Mouse (Mus musculus): ENCODE measurements around the gene Timm44.
"Not testable (repeated sequence)": the region's sequence is repeated elsewhere in the genome, so short reads cannot be mapped to it uniquely, and the experiment has no call there.

Gene Timm44

DNA sequence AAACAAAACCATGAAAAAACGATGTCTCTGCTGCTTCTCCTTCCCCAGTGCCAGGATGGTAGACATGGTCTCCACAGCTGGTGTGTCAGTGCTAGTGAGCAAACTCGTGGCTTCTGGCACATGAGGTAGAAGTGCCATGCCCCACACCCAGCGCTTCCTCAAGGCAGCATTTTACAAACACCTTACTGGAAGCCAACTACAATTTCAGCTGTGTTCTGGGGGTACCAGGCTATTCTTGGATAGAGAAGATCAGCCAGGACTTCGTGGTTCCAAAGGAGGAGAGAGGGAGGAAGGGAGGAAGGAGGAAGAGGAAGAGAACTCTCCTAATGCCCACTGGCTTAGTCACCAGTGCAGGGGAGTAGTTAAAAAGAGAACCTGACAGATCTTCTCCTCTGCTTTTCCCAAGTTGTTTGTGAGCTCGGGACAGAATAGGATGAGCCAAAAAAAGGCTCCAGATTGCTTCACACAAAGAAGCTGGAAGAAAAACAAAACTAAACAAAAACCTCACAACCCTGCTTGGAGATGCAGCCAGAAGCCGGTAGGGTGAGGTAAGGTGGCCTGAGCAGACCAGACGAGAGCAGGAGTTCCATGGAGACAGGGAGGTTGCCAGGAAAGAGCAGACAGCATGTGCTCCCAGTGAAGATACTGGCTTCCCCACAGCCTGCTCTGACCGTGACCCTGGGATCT is 12.5 kb downstream of the Timm44 start:
- DNase-seq (ENCODE audit: low spot score): no peak

DNA sequence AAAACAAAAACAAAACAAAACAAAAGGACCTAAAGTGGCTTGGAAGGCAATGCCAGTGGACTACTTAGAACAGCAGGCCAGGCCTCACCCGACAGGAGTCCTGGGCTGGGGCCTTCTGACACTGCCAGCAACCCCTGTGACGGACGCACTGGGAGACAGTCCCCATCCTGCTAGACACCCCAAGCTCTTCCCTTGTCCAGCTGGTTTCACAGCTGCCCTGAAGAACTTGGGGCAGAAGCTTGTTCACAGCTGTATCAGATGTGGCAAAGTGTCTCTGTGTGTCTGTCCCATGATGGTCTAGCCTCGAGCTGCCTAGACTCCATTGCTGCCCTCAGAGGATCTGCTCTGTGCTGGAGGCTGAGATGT is 15.9 kb downstream of the Timm44 start:
- no peak for DNase-seq (ENCODE audit: low spot score)

DNA sequence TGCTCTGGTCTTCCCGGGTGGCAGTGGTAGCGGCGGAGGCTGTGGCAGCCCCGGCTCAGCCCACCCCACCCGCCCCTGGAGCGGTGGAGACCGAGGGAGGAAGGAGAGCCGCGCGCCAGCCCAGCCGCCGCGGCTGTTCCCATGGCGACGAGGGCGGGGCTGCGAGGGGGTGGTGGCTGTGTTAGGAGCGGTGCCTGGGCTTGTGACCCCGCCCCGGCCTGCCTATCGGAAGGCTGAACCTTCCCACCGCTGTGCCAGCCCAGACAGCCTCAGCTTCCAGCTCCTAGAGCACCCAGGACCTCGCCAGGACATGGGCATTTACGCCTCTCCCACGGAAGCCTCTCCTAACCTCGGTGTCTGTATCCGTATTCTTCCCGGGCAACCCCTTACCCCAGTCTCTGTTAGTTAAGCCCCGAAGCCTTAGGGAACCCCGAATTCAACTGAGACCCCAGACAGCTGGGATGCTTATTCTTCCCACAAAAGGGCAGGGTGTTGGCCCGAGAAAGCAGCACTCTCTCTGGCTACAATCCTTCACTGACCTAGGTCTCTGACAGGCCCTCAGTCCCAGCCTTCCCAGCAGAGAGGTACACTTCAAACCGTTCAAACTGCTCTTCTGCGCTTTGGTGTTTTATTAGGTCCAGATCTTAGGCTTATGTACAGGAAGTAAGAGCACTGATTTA is 16.4 kb downstream of the Timm44 start, which contains the start of gene Ctxn1:
Gene Ctxn1 (minus strand): TSS at position 150 of the 680 bp plus-strand sequence.
- peak; percentile 93 for DNase-seq (ENCODE audit: low spot score)

DNA sequence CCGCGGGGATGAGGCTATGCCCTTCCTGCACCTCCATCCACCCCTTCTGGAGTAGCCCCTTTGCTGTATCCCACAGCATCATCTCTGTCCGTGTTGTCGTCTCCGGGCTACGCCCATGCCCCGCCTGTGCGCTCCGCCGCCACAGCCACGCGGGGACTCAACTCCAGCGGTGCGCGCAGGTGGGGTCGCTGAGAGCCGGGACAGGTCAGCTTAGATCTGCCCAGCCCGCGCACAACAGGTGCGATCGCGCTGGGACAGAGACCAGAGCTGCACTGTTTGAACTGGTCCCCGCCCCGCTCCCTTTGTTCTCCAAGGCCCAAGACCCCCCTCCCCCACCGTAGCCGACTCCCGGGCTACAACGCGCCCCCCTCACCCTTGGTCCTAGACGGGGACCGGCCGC is 17.0 kb downstream of the Timm44 start:
- DNase-seq (ENCODE audit: low spot score): peak; percentile 45

DNA sequence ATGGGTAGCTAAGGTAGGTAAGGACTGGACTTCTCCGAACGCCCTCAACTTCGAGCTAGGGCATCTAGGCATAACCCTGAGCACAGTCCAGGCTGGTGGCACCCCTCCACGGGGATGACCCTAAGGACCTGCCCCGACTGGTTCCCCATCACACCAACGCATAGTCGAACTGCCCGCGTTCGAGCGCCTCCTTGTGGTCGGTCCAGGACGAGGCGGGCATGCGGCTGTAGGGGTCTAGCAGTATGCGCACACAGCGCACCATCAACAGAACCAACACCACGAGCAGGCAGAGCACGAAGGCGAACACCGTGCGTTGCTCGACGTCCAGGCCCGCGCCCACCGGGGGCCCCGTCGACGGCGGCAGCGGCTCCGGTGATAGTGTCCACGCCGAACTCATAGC is 17.5 kb downstream of the Timm44 start:
- DNase-seq (ENCODE audit: low spot score): peak; percentile 62

DNA sequence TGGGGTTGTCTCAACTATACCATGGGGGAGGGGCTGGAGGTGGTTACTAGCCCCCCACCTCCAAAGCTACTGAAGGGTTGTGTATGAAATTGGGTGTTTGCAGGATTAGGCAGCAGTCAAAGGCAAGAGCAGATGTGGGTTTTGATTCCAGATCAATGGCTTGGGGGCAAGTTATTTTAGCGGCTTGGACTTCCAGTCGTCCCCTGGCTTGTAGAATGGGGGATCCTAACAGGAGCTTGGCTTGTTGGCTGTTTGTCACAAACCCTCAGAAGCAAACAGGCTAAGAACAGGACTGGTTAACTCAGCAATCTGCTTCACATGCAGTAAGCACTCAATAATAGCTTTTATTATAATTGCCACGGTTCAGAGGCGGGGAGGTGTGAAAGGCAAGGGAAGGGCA is 18.4 kb downstream of the Timm44 start:
- no peak for DNase-seq (ENCODE audit: low spot score)

DNA sequence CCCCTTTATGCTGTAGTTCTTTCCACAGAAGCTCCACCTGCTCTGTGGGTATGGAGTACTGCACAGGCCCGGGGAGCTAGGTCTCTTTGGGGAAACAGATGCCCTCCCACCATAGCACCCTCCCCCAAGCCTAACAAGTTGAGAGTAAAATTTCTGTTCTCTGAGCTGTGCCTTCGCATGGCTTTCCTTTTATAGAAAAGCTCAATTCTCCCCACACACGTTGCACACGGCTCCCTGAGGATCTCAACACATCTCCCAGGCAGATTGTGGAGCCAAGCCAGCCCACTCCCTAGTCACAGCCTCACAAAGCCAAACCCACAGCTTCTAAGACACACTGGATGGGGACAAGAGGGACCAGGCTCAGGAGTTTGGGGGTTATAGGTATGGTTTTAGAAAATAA is 18.8 kb downstream of the Timm44 start:
- no peak for DNase-seq (ENCODE audit: low spot score)

DNA sequence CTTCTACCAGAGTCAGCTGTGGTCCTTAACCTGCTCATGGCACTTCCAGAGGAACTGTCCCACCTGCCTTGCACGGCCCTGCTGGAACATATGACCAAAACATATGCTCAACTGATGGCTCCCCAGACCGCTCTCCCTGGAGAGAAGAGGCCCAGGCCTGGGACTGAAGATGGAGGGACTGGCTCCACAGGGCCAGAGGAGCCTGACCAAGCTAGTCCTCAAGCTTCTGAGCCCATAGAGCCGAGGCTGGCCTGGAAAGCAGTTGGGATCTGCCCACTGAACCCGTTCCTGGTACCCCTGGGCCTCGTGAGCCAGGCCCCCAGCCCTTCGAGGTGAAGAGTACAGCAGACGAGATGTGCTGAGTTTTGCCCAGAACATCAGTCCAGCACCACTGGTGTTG is 20.2 kb downstream of the Timm44 start:
- DNase-seq (ENCODE audit: low spot score): not testable (repeated sequence)

DNA sequence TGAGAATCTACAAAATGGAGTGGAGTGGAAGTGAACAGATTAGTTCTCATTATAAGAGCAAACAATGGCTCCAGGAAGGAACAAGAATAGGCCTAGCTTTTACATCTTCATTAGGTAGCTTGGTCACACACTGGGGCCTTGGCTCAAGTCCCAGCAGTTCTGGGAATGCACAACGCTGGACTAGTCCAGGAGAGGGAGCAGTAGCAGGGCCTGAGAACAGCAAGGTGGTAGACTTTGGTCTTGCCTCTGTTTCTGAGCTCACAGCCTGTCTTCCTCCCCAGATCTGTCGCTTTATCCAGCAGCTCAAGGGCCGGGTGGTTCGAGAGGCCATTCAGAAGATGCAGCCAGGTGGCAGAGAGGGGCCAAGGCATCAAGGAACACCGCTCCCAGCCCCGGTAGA is 21.7 kb downstream of the Timm44 start:
- no peak for DNase-seq (ENCODE audit: low spot score)

DNA sequence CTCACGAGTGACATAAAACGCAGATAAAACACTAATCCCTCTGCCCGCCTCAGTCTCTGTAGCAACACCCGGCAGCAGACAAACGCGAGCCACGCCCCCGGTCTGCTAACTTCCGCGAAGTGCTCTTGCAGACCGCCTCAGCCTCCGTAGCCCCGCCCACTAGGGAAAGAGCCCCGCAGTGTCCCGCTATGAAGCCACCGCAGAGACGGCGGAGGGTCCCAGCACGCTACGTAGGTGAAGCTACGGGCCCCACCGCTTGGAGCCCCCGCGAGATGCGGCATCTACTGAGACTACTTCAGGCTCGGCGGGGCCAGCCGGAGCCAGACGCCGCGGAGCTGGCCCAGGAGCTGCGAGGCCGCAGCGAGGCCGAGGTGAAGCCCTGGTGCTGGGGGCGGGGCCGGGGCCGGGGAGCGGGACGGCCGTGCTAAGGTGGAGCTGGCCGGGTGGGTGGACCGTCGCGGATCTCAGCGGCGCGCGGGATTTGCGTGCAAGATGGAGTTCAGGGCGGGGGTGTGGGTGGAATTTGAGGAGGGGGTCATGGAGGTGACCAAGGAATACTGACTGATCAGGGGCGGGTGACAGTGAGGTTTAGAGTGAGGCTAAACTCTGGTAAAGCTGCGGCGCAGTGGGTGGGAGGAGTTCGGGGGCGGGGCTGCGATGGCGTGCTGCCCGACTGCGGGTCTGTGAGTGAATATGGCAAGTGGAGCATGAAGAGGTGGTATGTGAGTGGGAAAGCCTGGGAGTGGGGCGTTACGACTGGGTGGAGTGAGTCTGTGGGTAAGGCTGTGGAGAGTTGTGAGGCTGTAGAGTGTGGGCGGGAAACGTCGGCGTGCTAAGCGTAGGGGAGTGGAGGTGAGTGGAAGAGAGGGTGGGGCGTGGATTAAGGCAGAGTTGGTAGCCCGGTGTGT is 22.5 kb downstream of the Timm44 start, which contains the start of gene Snapc2:
Gene Snapc2 (plus strand): TSS at position 147 of the 908 bp plus-strand sequence.
- peak; percentile 94 for DNase-seq (ENCODE audit: low spot score)

DNA sequence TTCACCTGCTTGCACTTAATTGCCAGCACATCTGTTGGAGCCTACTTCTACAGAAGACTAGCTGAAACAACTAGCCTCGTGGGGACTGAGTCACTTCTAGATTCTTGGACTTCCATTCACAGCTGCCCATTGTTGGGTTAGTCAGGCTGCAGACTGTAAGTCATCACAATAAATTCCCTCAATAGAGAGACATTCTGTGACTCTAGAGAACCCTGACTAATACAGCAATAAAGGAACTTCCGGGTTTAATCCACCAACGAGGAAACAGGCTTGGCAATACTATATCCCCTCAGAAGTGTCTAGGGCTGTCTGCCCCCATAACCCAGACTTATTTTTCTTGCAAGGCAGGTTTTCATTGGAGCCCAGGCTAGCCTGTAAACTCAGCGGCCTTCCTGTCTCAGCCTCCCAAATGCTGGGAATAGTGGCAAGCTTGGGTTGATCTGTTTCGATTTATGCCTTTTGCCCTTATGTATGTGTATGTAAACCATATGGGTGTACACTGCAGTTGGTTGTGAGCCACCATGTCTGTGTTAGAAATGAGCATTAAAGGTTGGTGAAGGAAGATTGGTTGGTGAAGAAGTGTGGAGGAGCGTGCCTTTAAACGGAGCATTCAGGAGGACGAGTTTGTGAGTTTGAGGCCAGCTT is 23.5 kb downstream of the Timm44 start:
- no peak for DNase-seq (ENCODE audit: low spot score)

DNA sequence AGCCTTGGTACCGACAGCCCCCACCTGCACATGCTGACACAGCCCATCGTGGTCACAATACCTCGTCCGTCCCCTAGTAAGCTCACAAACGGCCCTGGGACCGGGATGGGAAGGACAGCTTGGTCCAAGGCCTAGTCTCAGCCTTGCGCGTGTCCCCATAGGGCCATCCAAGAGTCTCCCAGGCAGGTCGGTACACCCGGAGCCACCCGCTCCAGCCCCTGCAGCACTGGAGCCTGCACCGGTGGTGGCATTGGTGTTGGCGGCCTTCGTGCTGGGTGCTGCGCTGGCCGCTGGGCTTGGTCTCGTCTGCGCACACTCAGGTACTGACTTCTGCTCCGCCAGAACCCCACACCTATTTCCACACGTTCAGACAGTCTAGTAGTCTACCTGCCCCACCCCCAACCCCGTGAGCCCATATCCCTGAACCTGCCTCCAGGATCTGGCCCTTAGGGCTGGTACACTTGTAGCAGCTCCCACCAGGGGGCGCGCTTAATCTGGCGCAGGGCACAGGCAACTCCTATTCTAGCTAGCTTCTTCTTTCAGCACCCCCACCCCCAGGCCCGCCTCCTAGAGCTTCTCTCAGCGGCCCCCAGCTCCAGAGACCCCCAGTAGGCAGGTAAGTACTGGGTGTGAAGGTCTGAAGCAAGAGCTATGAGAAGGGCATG is 25.3 kb downstream of the Timm44 start:
- DNase-seq (ENCODE audit: low spot score): peak; percentile 62

DNA sequence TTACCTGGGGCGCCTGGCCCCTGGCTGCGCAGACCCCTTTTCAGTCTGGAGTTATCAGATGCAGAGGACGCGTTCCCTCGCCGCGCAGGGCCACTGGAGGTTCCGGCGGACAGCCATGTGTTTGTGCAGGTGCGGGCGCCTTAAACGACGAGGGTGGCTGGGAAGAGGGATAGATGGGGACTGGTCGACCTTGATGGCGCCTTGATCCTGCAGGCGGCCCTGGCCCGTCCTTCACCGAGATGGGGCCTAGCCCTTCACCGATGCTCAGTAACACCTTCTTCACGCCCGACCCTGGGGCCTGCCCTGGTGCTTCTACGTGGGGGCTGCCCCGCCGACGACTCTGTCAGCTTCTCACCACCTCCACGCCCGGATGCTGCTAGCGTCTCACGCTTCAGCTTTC is 26.5 kb downstream of the Timm44 start:
- DNase-seq (ENCODE audit: low spot score): no peak

DNA sequence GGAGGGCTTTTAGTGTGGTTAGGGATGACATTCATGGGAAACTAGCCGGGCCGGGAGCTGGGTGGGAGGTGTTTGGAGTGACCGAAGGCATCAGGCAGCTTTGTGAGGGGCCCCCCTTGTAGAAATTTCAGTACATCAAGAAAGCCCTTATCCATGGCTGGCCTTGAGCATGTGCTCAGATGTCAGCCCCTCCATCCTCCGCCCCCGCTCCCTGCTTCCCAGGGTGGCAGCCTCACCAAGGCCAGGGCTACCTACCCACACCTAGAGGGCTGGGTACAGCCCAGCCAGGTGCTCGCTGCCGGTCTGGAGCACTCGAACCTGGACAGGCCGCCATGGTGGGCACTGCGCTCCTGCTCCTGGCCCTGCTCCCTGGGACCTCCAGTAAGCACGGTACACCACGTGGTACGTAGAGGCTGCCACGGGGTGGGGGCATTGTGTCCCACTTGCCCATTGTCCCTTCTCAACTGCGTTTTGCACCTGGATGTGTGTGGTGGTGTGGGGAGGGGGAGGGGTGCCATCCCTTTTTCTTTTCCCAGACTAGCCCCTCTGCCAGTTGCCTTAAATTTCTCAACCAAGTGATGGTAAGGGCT is 27.7 kb downstream of the Timm44 start, which contains the start of gene Tgfbr3l:
Gene Tgfbr3l (plus strand): TSS at position 264 of the 590 bp plus-strand sequence.
- no peak for DNase-seq (ENCODE audit: low spot score)

DNA sequence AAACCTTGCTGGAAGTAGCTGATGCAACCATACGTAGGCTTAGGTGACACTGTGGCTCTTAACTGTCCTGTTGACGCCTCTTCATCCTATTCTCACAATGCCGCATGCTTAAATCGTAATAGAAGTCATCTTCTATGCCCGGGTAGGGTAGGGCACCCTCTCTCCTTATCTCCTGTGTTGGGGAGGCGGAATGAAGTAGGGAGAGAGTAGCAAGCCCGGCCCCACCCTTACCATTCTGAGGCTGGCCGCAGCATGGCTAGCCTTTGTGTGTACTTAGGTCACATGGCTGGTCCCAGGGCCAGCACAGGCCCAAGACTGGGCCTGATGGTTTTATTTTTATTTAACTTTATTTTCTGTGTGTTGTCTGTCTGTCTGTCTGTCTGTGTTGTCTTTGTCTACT is 28.5 kb downstream of the Timm44 start:
- DNase-seq (ENCODE audit: low spot score): no peak

DNA sequence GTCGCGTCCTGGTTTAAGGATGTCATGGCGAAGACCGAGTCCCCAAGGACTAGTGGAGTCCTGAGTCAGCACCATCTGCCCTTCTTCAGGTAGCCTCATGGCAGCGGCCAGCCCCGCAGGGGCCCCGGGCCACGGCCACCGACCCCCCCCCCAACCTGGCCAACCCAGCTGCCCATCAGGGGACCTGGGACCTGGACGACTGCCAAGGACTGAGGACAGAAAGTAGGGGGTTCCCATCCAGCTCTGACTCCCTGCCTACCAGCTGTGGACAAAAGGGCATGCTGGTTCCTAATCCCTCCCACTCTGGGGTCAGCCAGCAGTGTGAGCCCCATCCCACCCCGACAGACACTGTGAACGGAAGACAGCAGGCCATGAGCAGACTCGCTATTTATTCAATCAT is 30.0 kb downstream of the Timm44 start:
- DNase-seq (ENCODE audit: low spot score): no peak

DNA sequence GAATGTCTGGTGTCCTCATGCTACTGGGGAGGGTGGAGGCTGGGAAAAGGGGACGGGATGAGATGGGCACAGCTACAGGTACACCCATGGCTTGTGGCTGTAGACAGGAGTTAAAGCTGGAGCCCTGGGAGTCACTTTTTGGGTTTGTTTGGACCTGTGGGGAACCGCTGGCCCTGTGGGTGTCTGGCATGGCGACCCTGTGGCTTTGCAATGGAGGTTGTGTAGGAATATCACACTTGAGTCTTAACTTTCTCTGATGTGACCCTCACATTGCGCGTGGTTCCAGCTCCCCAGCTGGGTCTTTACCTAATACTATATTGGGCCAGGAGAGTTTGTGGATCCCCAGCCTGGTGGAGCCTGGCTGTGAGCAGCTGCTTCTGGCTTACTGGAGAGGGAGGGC is 30.7 kb downstream of the Timm44 start:
- no peak for DNase-seq (ENCODE audit: low spot score)

DNA sequence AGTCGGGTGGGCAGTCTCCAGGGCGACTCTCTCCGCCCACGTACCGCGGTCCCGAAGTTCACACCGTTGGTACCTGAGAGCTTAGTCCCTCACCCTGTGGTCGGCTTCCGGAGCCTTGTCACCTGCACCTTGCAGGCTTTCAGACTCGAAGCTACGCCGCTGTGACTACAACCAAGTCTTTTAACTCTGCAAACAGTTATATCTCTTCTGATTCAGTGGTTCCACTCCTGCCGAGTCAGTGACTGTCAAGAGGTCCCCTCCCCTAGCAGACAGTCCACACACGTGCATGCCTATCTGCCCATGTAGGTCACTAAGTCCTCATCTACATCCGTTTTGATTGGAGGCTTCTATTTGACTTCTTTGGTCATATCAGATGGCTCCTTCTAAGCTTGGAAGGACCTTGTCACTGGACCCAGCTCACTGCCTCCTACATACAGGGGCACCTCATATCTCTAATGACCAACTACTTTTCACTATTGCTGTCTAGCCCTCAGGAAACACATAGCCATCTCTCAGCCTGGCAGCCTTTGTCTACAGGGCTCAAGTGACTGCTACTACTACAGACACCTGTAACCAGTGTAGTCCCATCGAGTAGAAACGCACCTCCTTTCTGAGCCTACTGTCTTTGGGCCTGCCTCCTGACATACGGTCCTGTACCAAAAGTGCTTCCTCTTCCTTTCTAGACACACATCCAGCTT is 36.4 kb downstream of the Timm44 start:
- DNase-seq (ENCODE audit: low spot score): no peak

DNA sequence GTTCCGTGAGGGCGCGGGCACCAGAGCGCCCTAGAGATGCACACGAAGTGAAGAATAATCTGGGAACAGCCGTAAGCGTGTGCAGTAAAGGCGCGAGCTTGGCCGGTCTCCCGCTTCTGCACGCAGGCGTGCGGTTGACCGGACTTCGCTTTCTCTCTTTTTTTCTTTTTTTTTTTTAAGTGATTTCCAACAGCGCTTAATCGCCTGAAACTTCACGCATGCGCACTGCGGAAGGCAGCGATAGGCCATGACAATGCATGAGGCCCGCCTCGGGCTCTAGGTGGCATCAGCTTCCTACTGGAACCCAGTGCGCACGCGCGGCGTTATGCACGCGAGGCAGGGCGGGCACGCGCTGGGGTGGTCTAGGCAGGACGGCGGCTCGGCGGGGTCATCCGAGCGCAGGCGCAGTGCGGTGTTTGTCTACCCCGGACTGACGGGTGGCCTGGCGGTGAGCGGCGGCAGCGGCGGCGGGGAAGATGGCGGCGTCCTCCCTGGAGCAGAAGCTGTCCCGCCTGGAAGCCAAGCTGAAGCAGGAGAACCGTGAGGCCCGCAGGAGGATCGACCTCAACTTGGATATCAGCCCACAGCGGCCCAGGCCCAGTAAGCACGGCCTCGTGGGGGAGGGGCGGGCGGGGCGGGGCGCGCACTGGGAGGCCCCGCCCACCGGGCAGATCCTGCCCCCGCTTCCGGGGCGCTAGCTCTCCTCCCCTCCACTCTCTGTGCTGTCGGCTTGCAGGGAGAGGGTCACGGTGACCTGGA is 37.1 kb downstream of the Timm44 start, which contains the start of the genes Map2k7 and Gm49320:
Gene Map2k7 (plus strand): TSS at position 307 of the 759 bp plus-strand sequence.
Gene Gm49320 (plus strand): TSS at position 432 of the 759 bp plus-strand sequence.
- DNase-seq (ENCODE audit: low spot score): peak; percentile 100

All from ovary, postnatal 10 days (tissue).